Mouse (Mus musculus): ENCODE measurements around the gene Rcan1.
"Not testable (repeated sequence)": the region's sequence is repeated elsewhere in the genome, so short reads cannot be mapped to it uniquely, and the experiment has no call there.

The Rcan1 gene

DNA sequence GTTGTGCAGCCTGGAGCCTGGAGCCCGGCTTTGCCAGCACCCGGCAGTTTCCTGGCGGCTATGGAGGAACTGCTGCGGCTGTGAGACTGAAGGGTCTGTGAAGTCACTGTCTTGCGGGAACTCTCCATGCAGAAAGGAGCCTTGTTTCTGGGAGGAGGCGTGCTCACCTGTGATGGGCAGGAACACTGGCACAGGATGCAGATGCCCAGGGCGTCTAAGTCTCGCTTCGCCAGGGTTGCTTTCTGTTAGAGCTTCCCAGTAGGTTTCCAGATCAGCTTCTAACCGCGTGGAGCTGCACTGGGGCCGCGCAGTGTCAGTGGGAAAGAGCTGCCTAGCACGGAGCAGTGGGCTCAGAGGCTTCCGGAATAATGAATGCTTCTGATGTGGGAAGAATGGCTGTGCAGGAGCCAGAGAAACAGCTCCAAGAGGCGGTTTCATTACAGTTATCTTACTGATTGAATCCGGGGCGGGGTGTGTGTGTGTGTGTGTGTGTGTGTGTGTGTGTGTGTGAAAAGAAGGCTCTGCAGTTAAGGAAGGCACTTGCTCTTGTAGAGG lies 35.2 kb downstream of the Rcan1 start:
- no peak for DNase-seq (ENCODE audit: low read depth, low spot score)

DNA sequence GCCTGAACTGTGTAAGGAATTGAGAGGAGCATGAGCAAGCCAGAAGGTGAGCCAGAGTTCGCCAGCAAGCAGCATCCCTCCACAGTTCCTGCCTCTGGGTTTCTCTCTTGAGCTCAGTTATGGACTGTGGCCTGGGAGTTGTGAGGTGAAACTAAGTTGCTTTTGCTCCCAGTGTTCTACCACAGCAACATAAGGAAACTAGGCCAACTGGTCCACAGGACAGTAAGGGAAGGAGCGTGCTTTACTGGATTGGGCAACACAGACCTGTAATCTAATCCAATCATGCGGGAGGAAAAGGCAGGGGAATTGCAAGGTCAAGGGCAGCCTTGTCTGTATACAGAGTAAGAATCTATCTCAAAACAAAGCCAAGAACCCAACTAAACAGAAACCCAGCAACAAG lies 37.5 kb downstream of the Rcan1 start:
- no peak for DNase-seq (ENCODE audit: low read depth, low spot score)

GRCm38 (mm10) chr16:92430731-92431130 lies 39.9 kb downstream of the Rcan1 start:
- DNase-seq (ENCODE audit: low read depth, low spot score), result no peak

GRCm38 (mm10) chr16:92428197-92428950 lies 42.3 kb downstream of the Rcan1 start:
- peak; percentile 38 for DNase-seq (ENCODE audit: low read depth, low spot score)

- DNase-seq (ENCODE audit: low read depth, low spot score), result peak; percentile 52
Measured at GRCm38 (mm10) chr16:92426708-92427107, 44.0 kb downstream of the Rcan1 start.

DNA sequence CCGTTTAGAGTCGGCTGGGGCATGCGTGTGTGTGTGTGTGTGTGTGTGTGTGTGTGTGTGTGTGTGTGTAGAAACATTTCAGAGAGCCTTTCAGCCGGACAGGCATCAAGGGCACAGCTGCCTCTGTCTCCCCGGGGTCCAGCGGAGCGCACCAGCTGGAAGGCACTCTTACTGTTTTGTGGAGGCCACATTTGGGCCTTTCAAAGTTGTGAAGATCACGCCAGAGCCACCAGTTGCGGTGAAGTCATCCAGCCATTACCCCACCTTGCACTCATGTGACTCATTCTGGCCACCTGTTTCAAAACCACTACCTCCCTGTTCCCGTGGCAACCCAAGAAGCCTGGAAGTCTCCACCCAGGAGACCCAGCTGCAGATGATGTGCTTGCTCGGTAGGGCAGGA lies 44.8 kb downstream of the Rcan1 start:
- DNase-seq (ENCODE audit: low read depth, low spot score), result peak; percentile 76

GRCm38 (mm10) chr16:92423363-92423762 lies 47.3 kb downstream of the Rcan1 start:
- DNase-seq (ENCODE audit: low read depth, low spot score), result no peak

DNA sequence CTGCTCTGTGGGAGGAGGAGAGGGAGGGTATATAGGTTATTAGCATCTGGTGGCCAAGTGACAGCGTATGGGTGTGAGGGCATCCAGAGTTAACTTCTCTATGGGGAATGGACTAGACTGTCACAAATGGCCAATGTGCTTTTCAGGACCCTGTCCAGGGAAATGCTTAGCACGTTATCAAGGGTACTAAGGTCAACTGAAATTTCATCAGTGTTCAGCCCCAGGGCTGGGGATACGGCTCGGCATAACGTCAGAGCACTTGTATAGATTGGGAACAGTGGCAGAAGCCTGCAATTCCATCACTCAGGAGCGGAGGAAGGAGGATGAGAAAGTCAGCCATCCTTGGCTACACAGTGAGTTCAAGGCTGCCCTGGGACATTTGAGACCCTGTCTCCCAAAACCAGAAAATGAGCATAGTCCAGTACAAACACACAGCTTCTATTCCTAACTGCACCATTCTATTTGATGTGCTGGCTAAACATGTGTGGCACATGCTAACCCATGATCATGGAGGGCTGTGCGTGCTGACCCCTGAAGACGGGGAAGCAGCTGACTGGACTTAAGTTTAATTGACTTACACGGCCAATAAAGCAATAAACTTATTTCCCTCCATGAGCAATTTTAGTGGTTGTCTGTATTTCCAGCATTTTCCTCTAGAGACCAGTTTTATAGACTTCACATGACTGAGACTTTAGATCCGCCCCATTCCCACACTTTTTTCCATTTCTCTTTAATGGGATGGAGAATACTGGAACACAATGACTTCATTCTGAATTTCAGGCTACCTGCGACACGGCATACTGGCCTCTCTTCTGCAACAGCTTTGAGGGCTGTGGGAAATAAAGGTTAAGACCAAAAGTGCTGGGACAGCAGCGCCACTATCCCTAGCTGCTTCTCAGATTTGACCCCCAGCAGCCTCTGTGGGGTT lies 48.0 kb downstream of the Rcan1 start:
- no peak for DNase-seq (ENCODE audit: low read depth, low spot score)

- peak; percentile 66 for DNase-seq (ENCODE audit: low read depth, low spot score)
Measured at GRCm38 (mm10) chr16:92421147-92421934, 49.3 kb downstream of the Rcan1 start.

DNA sequence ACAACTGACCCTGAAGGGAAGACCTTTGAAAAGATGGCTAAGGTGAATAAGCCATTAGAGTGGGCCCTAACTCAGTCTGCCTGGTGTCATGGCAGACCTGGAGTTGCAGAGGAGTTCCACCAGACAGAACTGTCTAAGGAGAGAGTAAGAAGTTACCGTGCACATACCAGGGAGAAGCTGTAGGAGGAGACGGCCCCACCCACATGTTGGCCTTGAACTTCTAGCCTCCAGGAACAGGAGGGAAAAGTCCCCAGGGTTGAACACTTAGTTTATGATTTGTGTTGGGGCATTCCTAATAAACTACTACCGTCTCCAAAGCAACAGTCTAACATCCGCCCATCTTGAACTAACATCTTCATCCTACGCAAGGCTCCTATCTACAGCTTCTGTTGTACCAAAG lies 50.0 kb downstream of the Rcan1 start:
- DNase-seq (ENCODE audit: low read depth, low spot score), result peak; percentile 70

DNA sequence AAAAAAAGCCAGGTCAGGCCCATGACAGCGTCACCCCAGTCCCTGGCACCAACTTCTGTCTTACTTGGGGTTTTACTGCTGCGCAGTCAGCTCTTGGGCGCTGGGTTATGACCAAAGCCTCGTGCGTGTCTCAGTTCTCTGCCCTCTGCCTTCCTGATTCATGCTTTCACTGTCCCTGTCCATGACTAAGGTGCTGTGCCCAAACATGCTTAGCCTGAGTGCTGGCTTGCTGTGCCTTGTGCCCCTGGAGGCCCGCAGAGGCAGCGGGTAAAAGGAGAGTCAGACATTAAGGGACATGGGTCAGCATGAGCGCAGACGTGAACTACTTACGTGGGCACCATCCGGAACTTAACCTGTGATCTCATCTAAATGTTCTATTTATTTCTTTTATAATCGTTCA lies 51.6 kb downstream of the Rcan1 start:
- DNase-seq (ENCODE audit: low read depth, low spot score), result no peak

- no peak for DNase-seq (ENCODE audit: low read depth, low spot score)
Measured at GRCm38 (mm10) chr16:92417267-92417666, 53.4 kb downstream of the Rcan1 start.

GRCm38 (mm10) chr16:92415702-92416118 lies 55.0 kb downstream of the Rcan1 start:
- DNase-seq (ENCODE audit: low read depth, low spot score), result no peak

DNA sequence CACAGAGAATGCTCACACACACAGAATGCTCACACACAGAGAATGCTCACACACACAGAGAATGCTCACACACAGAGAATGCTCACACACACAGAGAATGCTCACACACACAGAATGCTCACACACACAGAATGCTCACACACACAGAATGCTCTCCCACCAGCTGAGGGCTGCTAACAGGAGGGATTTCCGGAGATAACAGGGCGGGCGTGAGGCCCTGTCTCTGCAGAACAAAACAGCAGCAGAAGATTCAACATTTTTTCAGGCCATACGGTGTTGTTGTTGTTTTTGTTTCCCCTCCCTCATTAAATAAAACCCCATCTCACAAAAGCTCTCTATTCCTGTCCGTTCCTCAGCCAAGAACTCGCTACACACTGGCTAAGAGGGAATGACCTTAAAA lies 55.6 kb downstream of the Rcan1 start:
- not testable (repeated sequence) for DNase-seq (ENCODE audit: low read depth, low spot score)

GRCm38 (mm10) chr16:92412888-92413287 lies 57.8 kb downstream of the Rcan1 start:
- DNase-seq (ENCODE audit: low read depth, low spot score), result no peak

- no peak for DNase-seq (ENCODE audit: low read depth, low spot score)
Measured at GRCm38 (mm10) chr16:92411981-92412706, 58.5 kb downstream of the Rcan1 start.

DNA sequence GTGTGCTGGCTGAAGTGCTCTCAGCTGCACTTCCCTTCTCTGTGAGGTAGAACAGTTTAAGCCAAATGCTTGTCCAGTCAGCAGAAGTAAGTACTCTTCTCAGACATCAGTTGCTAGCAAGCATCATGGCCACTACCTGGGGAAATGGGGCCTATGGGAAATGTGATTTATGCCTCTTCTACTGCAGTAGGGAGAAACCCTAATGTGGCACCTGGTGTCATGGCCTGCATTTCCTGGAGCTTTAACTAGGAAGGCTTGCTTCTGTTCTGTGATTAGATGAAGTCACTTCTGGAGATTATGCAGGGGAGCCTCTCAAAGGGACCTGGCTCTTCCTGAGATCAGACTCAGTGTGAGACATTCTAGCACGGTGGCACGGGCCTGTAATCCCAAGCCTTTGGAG lies 60.3 kb downstream of the Rcan1 start:
- no peak for DNase-seq (ENCODE audit: low read depth, low spot score)

- no peak for DNase-seq (ENCODE audit: low read depth, low spot score)
Measured at GRCm38 (mm10) chr16:92407883-92408282, 62.8 kb downstream of the Rcan1 start.

DNA sequence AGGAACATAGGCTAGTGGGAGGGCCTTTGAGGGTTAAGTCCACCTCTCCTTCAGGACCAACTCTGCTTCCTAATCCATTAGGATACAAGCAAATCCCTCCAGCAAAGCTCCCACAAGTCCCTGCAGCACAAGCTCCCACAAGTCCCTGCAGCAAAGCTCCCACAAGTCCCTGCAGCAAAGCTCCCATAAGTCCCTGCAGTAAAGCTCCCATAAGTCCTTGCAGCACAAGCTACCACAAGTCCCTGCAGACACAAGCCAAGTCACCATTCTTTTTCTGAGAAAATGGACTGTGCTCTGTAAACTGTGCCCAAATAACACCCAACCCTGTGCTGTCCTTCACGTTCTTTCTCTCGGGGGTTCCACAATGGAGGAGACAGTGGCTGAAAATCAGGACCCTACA lies 66.5 kb downstream of the Rcan1 start:
- no peak for DNase-seq (ENCODE audit: low read depth, low spot score)

DNA sequence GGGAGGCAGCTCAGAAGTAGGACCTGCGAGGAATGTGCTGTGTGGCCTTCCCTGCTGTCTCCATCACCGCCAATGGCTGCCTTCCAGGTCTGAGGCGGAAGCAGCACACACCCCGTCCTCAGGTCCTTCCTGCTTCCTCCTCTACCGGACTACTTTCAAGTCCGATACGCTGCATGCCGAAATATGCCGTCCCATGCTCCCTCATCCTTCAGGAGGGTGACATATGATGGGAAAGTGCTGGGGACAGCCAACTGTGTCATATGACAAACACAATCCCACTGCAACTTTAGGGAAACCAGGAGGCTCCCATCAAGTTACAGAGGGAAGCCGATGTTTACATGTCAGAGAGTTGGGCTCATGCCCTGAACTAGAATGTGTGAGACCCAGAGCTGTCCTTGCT lies 67.6 kb downstream of the Rcan1 start:
- DNase-seq (ENCODE audit: low read depth, low spot score), result no peak

DNA sequence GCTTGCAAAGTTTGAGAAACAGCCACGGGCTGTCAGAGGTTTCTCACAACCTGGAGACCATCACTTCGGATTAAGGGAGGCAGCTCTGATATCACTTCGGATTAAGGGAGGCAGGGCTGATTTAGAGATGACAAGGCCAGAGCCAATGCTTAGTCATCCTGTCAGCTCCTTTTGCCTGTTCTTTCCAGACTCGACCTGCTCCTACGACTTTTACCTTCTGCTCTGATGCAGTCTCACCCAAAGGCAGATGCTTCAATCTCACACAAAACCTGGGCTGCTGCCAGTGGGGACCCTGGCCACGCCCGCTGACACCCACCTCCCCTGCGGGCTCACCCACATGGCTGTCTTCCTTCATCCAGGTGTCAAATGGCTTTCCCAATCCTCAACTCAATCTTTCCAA lies 68.5 kb downstream of the Rcan1 start:
- peak; percentile 23 for DNase-seq (ENCODE audit: low read depth, low spot score)

Measured in ZHBTc4 (cell line).